Mouse (Mus musculus) thymus, adult 2 months (tissue): Measurements from ENCODE around the gene Rnf130.

ENCODE experiments used
- CTCF ChIP-seq: fragments of 200-500 bp; IDR thresholded peaks from 2 replicates; pipeline ENCODE4 v1.5.1; 2012; ENCODE audit warnings: mild to moderate bottlenecking, control low read depth, low read length, moderate library complexity, borderline replicate concordance; ENCODE audit not compliant: control insufficient read depth, poor library complexity, insufficient read depth; ENCODE audit errors: extremely low read depth
- POLR2A ChIP-seq: fragments of 200-500 bp; IDR thresholded peaks from 2 replicates; pipeline ENCODE4 v1.6.1; 2012; ENCODE audit warnings: mild to moderate bottlenecking, low read length, control low read depth, moderate library complexity; ENCODE audit not compliant: control insufficient read depth, poor library complexity, insufficient read depth; ENCODE audit errors: extremely low read depth

GRCm38 (mm10) chr11:49986277-49987036, 38.7 kb upstream of the Rnf130 start:
- TF ChIP-seq CTCF = no peak
- no peak for TF ChIP-seq POLR2A
